Mouse (Mus musculus): Measurements from ENCODE around the gene Hspb1. TPM values are rescaled to one million over a fixed set of nuclear protein-coding genes. Genes with fewer than 3 reads are reported as not detected.
A peak's percentile ranks its signal among the peaks of the same experiment; 100 is the strongest.

The Hspb1 gene
- polyA plus RNA-seq (2014; fragmentation: Nextera tagmentation; extraction: Ambion mirVana): 11.4 and 11.8 TPM in 2 replicates

- H3K36me3 ChIP-seq (ENCODE audit: control insufficient read depth, insufficient read depth, low read length): no peaks in the 10 kb centered on the region
- no peaks in the 10 kb centered on the region for H3K9me3 ChIP-seq (ENCODE audit: control insufficient read depth, low read length)
- ATAC-seq (replicated peaks; ENCODE audit: low FRiP score): no peak
- peak within 1 kb of the TSS; percentile 45 for H3K4me2 ChIP-seq (ENCODE audit: low read depth, low read length, severe bottlenecking)
- WGBS: 2% methylated on average over 24 of the region's 24 CpGs
- peaks cover 21% of the 10 kb centered on the region for H3K27me3 ChIP-seq (ENCODE audit: control insufficient read depth, insufficient read depth, low read length)
- peaks cover 4% of the 10 kb centered on the region; the same call in 1 of the 2 replicates for H3K4me1 ChIP-seq (replicated peaks; ENCODE audit: control insufficient read depth, insufficient read depth, low read length)
- DNase-seq (ENCODE audit: low spot score): peak; percentile 71
- H3K27ac ChIP-seq (ENCODE audit: low read depth, low read length): no peak within 1 kb of the TSS
- no peak within 1 kb of the TSS for H3K9ac ChIP-seq (ENCODE audit: low read length)
- peak within 1 kb of the TSS; percentile 22 for H3K4me3 ChIP-seq (ENCODE audit: low read depth, low read length)
Measured at GRCm38 (mm10) chr5:135887675-135888102, at the start of gene Hspb1. Gene Hspb1, plus strand, starts transcription at chr5:135887919.

- Histone ChIP-seq H3K27ac (ENCODE audit: low read depth, low read length) (no peak overlapping the region), H3K9ac (ENCODE audit: low read length) (no peak overlapping the region), H3K4me2 (ENCODE audit: low read depth, low read length, severe bottlenecking) (no peak overlapping the region), H3K4me3 (ENCODE audit: low read depth, low read length) (no peak overlapping the region), H3K4me1 (replicated peaks; ENCODE audit: control insufficient read depth, insufficient read depth, low read length) (no peaks in the 10 kb centered on the region), H3K36me3 (ENCODE audit: control insufficient read depth, insufficient read depth, low read length) (no peaks in the 10 kb centered on the region), H3K9me3 (ENCODE audit: control insufficient read depth, low read length) (no peaks in the 10 kb centered on the region), H3K27me3 (ENCODE audit: control insufficient read depth, insufficient read depth, low read length) (0 out of 2 replicates have a peak, but pooled peaks cover 2% of the 10 kb centered on the region)
- 85% methylated on average over 6 of the region's 6 CpGs for WGBS
- ATAC-seq (replicated peaks; ENCODE audit: low FRiP score) (no peak), DNase-seq (ENCODE audit: low spot score) (no peak)
Measured at GRCm38 (mm10) chr5:135841651-135842050, 46.1 kb upstream of the Hspb1 start.

GRCm38 (mm10) chr5:135843418-135843817 lies 44.3 kb upstream of the Hspb1 start:
- no peak overlapping the region for H3K9ac ChIP-seq (ENCODE audit: low read length)
- H3K4me2 ChIP-seq (ENCODE audit: low read depth, low read length, severe bottlenecking): no peak overlapping the region
- WGBS: 22% methylated on average over 5 of the region's 5 CpGs
- H3K27me3 ChIP-seq (ENCODE audit: control insufficient read depth, insufficient read depth, low read length): 0 out of 2 replicates have a peak, but pooled peaks cover 2% of the 10 kb centered on the region
- no peak overlapping the region for H3K4me3 ChIP-seq (ENCODE audit: low read depth, low read length)
- ATAC-seq (replicated peaks; ENCODE audit: low FRiP score): no peak
- H3K36me3 ChIP-seq (ENCODE audit: control insufficient read depth, insufficient read depth, low read length): no peaks in the 10 kb centered on the region
- H3K9me3 ChIP-seq (ENCODE audit: control insufficient read depth, low read length): peaks cover 2% of the 10 kb centered on the region; the same call in 1 of the 2 replicates
- H3K27ac ChIP-seq (ENCODE audit: low read depth, low read length): no peak overlapping the region
- DNase-seq (ENCODE audit: low spot score): peak; percentile 72
- H3K4me1 ChIP-seq (replicated peaks; ENCODE audit: control insufficient read depth, insufficient read depth, low read length): no peaks in the 10 kb centered on the region

- no peak for DNase-seq (ENCODE audit: low spot score)
Measured at GRCm38 (mm10) chr5:135845676-135846320, 41.9 kb upstream of the Hspb1 start.

GRCm38 (mm10) chr5:135847460-135847859 lies 40.3 kb upstream of the Hspb1 start:
- Histone ChIP-seq H3K27ac (ENCODE audit: low read depth, low read length) (no peak overlapping the region), H3K36me3 (ENCODE audit: control insufficient read depth, insufficient read depth, low read length) (no peaks in the 10 kb centered on the region), H3K4me2 (ENCODE audit: low read depth, low read length, severe bottlenecking) (no peak overlapping the region), H3K4me1 (replicated peaks; ENCODE audit: control insufficient read depth, insufficient read depth, low read length) (peaks cover 11% of the 10 kb centered on the region; the same call in 1 of the 2 replicates), H3K27me3 (ENCODE audit: control insufficient read depth, insufficient read depth, low read length) (peaks cover 17% of the 10 kb centered on the region), H3K9ac (ENCODE audit: low read length) (no peak overlapping the region), H3K9me3 (ENCODE audit: control insufficient read depth, low read length) (peaks cover 2% of the 10 kb centered on the region; the same call in 1 of the 2 replicates), H3K4me3 (ENCODE audit: low read depth, low read length) (no peak overlapping the region)
- DNase-seq (ENCODE audit: low spot score) (no peak), ATAC-seq (replicated peaks; ENCODE audit: low FRiP score) (no peak)
- WGBS: 71% methylated on average over 4 of the region's 4 CpGs

More at GRCm38 (mm10) chr5:135845676-135846320, 41.9 kb upstream of the Hspb1 start:
- no peak for ATAC-seq (replicated peaks; ENCODE audit: low FRiP score)
- peaks cover under 1% of the 10 kb centered on the region; the same call in 1 of the 2 replicates for H3K27me3 ChIP-seq (ENCODE audit: control insufficient read depth, insufficient read depth, low read length)
- 78% methylated on average over 13 of the region's 13 CpGs for WGBS
- H3K4me1 ChIP-seq (replicated peaks; ENCODE audit: control insufficient read depth, insufficient read depth, low read length): 0 out of 2 replicates have a peak, but pooled peaks cover 3% of the 10 kb centered on the region
- no peak overlapping the region for H3K4me2 ChIP-seq (ENCODE audit: low read depth, low read length, severe bottlenecking)
- no peak overlapping the region for H3K4me3 ChIP-seq (ENCODE audit: low read depth, low read length)
- peaks cover 2% of the 10 kb centered on the region; the same call in 1 of the 2 replicates for H3K9me3 ChIP-seq (ENCODE audit: control insufficient read depth, low read length)
- no peak overlapping the region for H3K27ac ChIP-seq (ENCODE audit: low read depth, low read length)
- H3K36me3 ChIP-seq (ENCODE audit: control insufficient read depth, insufficient read depth, low read length): no peaks in the 10 kb centered on the region
- no peak overlapping the region for H3K9ac ChIP-seq (ENCODE audit: low read length)

- DNase-seq (ENCODE audit: low spot score) (no peak), ATAC-seq (replicated peaks; ENCODE audit: low FRiP score) (no peak)
- Histone ChIP-seq H3K9ac (ENCODE audit: low read length) (no peak overlapping the region), H3K9me3 (ENCODE audit: control insufficient read depth, low read length) (peaks cover 2% of the 10 kb centered on the region; the same call in 1 of the 2 replicates), H3K27me3 (ENCODE audit: control insufficient read depth, insufficient read depth, low read length) (peaks cover 21% of the 10 kb centered on the region), H3K4me2 (ENCODE audit: low read depth, low read length, severe bottlenecking) (no peak overlapping the region), H3K4me1 (replicated peaks; ENCODE audit: control insufficient read depth, insufficient read depth, low read length) (peaks cover 11% of the 10 kb centered on the region; the same call in 1 of the 2 replicates), H3K27ac (ENCODE audit: low read depth, low read length) (no peak overlapping the region), H3K4me3 (ENCODE audit: low read depth, low read length) (no peak overlapping the region), H3K36me3 (ENCODE audit: control insufficient read depth, insufficient read depth, low read length) (no peaks in the 10 kb centered on the region)
- 84% methylated on average over 3 of the region's 3 CpGs for WGBS
Measured at GRCm38 (mm10) chr5:135847881-135848280, 39.8 kb upstream of the Hspb1 start.

- Histone ChIP-seq H3K27ac (ENCODE audit: low read depth, low read length) (peak overlapping the region; percentile 70), H3K9me3 (ENCODE audit: control insufficient read depth, low read length) (peaks cover 2% of the 10 kb centered on the region; the same call in 1 of the 2 replicates), H3K4me3 (ENCODE audit: low read depth, low read length) (no peak overlapping the region), H3K4me2 (ENCODE audit: low read depth, low read length, severe bottlenecking) (peak overlapping the region; percentile 2; the same call in 1 of the 2 replicates), H3K36me3 (ENCODE audit: control insufficient read depth, insufficient read depth, low read length) (no peaks in the 10 kb centered on the region), H3K9ac (ENCODE audit: low read length) (0 out of 2 replicates have a peak overlapping the region, but pooled peaks have one; percentile 20), H3K27me3 (ENCODE audit: control insufficient read depth, insufficient read depth, low read length) (peaks cover 31% of the 10 kb centered on the region), H3K4me1 (replicated peaks; ENCODE audit: control insufficient read depth, insufficient read depth, low read length) (peaks cover 11% of the 10 kb centered on the region; the same call in 1 of the 2 replicates)
- WGBS: under 1% methylated on average over 15 of the region's 15 CpGs
- DNase-seq (ENCODE audit: low spot score) (peak; percentile 75), ATAC-seq (replicated peaks; ENCODE audit: low FRiP score) (peak; percentile 89)
Measured at GRCm38 (mm10) chr5:135851024-135851423, 36.7 kb upstream of the Hspb1 start.

GRCm38 (mm10) chr5:135851481-135851880 lies 36.2 kb upstream of the Hspb1 start:
- peak overlapping the region; percentile 70; the same call in 1 of the 2 replicates for H3K27ac ChIP-seq (ENCODE audit: low read depth, low read length)
- H3K27me3 ChIP-seq (ENCODE audit: control insufficient read depth, insufficient read depth, low read length): peaks cover 36% of the 10 kb centered on the region
- no peaks in the 10 kb centered on the region for H3K36me3 ChIP-seq (ENCODE audit: control insufficient read depth, insufficient read depth, low read length)
- WGBS: 6% methylated on average over 14 of the region's 14 CpGs
- no peak for DNase-seq (ENCODE audit: low spot score)
- peak overlapping the region; percentile 2; the same call in 1 of the 2 replicates for H3K4me2 ChIP-seq (ENCODE audit: low read depth, low read length, severe bottlenecking)
- no peak overlapping the region for H3K4me3 ChIP-seq (ENCODE audit: low read depth, low read length)
- H3K4me1 ChIP-seq (replicated peaks; ENCODE audit: control insufficient read depth, insufficient read depth, low read length): peaks cover 11% of the 10 kb centered on the region; the same call in 1 of the 2 replicates
- 0 out of 2 replicates have a peak overlapping the region, but pooled peaks have one; percentile 20 for H3K9ac ChIP-seq (ENCODE audit: low read length)
- peaks cover 2% of the 10 kb centered on the region; the same call in 1 of the 2 replicates for H3K9me3 ChIP-seq (ENCODE audit: control insufficient read depth, low read length)
- ATAC-seq (replicated peaks; ENCODE audit: low FRiP score): no peak

Data from forebrain, embryonic 11.5 days (tissue).